7 mouse cellular contexts compared by ENCODE assay signal in the genomic region with DNA sequence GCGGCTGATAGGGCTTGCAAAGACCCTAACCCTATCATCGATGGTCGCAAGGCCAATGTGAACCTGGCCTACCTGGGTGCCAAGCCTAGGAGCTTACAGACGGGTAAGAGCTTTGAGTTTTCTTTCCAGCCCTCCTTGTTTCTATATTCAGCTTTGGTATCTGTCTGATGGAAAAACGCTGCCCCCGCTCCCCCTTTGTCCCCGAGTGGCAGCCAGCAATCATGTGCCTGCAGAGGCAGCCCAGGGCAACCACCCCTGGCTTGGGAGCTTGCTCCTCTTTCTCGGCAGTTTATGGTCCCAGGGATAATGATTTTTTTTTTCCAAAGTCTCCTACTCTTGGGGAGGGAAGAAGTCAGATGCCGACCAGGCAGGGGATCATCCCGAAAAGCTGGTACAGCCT. TPM values are rescaled to one million over a fixed set of nuclear protein-coding genes. Genes with fewer than 3 reads are reported as not detected.
DNase-seq lines count a peak whose midpoint lies in the region; ATAC-seq and TF ChIP-seq lines count a peak whose summit lies in the region.

No protein-coding gene starts in this region.

- peak overlapping the region; percentile 81 for H3K4me2 ChIP-seq in heart, embryonic 12.5 days
- peak overlapping the region; percentile 91 for H3K4me2 ChIP-seq in liver, embryonic 12.5 days

- H3K9ac ChIP-seq in heart, embryonic 12.5 days, result peak overlapping the region; percentile 90
- peak overlapping the region; percentile 97 for H3K9ac ChIP-seq in liver, embryonic 12.5 days

- DNase-seq in CD4-positive helper T cell, adult 2 months (ENCODE audit: low read depth, low spot score), result peak; percentile 22
- DNase-seq in embryo, embryonic 9.5 days (ENCODE audit: extremely low spot score), result no peak
- DNase-seq in right cerebral cortex, postnatal 10 days (ENCODE audit: low spot score in 2 of 2), result no peak
- no peak for DNase-seq in right cerebral cortex, adult 2 months (ENCODE audit: low spot score in 2 of 2)

- H3K27ac ChIP-seq in heart, embryonic 12.5 days (ENCODE audit: poor library complexity, severe bottlenecking), result peak overlapping the region; percentile 76
- H3K27ac ChIP-seq in liver, embryonic 12.5 days, result peak overlapping the region; percentile 99

- H3K4me3 ChIP-seq in E14TG2a.4 (replicated peaks; ENCODE audit: low read length), result peak overlapping the region; percentile 95
- H3K4me3 ChIP-seq in heart, embryonic 12.5 days, result peak overlapping the region; percentile 89
- peak overlapping the region; percentile 98 for H3K4me3 ChIP-seq in liver, embryonic 12.5 days

- WGBS in heart, embryonic 12.5 days, result 26% methylated on average over 10 of the region's 10 CpGs
- 14% methylated on average over 10 of the region's 10 CpGs for WGBS in liver, embryonic 12.5 days (ENCODE audit: insufficient replicate concordance)

- no peaks in the 10 kb centered on the region for H3K9me3 ChIP-seq in E14TG2a.4 (ENCODE audit: low read length)
- no peaks in the 10 kb centered on the region for H3K9me3 ChIP-seq in heart, embryonic 12.5 days (replicated peaks)
- H3K9me3 ChIP-seq in liver, embryonic 12.5 days (replicated peaks), result no peaks in the 10 kb centered on the region

- peaks cover 55% of the 10 kb centered on the region for H3K36me3 ChIP-seq in E14TG2a.4 (ENCODE audit: insufficient read depth, low read length)
- peaks cover 35% of the 10 kb centered on the region for H3K36me3 ChIP-seq in heart, embryonic 12.5 days
- peaks cover 54% of the 10 kb centered on the region for H3K36me3 ChIP-seq in liver, embryonic 12.5 days

- H3K4me1 ChIP-seq in E14TG2a.4 (replicated peaks; ENCODE audit: low read depth, low read length), result peaks cover 87% of the 10 kb centered on the region
- peaks cover 75% of the 10 kb centered on the region for H3K4me1 ChIP-seq in heart, embryonic 12.5 days (replicated peaks)
- H3K4me1 ChIP-seq in liver, embryonic 12.5 days, result peaks cover 88% of the 10 kb centered on the region

- TF ChIP-seq CTCF in E14TG2a.4 (conservative IDR thresholded peaks at IDR 0.05; ENCODE audit: low read length), result no peak

- peaks cover 35% of the 10 kb centered on the region for H3K27me3 ChIP-seq in E14TG2a.4 (ENCODE audit: insufficient read depth, low read length)
- no peaks in the 10 kb centered on the region; the same call in 1 of the 2 replicates for H3K27me3 ChIP-seq in heart, embryonic 12.5 days (replicated peaks)
- no peaks in the 10 kb centered on the region for H3K27me3 ChIP-seq in liver, embryonic 12.5 days (replicated peaks)

- ATAC-seq in heart, embryonic 12.5 days (ENCODE audit: insufficient number of reproducible peaks, low FRiP score), result no peak
- ATAC-seq in liver, embryonic 12.5 days, result no peak

RNA-seq across cellular contexts. Expression of a gene that starts 2.5 kb away (rescaled TPM):
- 146 and 147 TPM in 2 replicates for polyA plus RNA-seq in heart, embryonic 12.5 days (2016; fragmentation: Nextera tagmentation; extraction: Ambion mirVana)
- polyA plus RNA-seq in liver, embryonic 12.5 days (2016; fragmentation: Nextera tagmentation; extraction: Ambion mirVana), result 305 and 313 TPM in 2 replicates

RNA-seq across cellular contexts. Expression of a gene that starts 22.9 kb away (rescaled TPM):
- polyA plus RNA-seq in heart, embryonic 12.5 days (2016; fragmentation: Nextera tagmentation; extraction: Ambion mirVana), result 102 and 103 TPM in 2 replicates
- polyA plus RNA-seq in liver, embryonic 12.5 days (2016; fragmentation: Nextera tagmentation; extraction: Ambion mirVana), result 117 and 119 TPM in 2 replicates

RNA-seq across cellular contexts. Expression of a gene that starts 45.3 kb away (rescaled TPM):
- 0.26 and 0.30 TPM in 2 replicates for polyA plus RNA-seq in heart, embryonic 12.5 days (2016; fragmentation: Nextera tagmentation; extraction: Ambion mirVana)
- polyA plus RNA-seq in liver, embryonic 12.5 days (2016; fragmentation: Nextera tagmentation; extraction: Ambion mirVana), result 0.10 TPM in 1 of 2 replicates, not detected in the other
